Mouse (Mus musculus) hindbrain, embryonic 13.5 days (tissue): ENCODE measurements around the gene Gm6169. TPM values are rescaled to one million over a fixed set of nuclear protein-coding genes. Genes with fewer than 3 reads are reported as not detected.

Experiments
- polyA plus RNA-seq: library from polyadenylated mRNA; unstranded; fragments of >200 nt; fragmentation: Nextera tagmentation; extraction: Ambion mirVana; gene quantifications from 2 replicates; pipeline ENCODE4 v1.2.1, GENCODE M21; 2015

Gene Gm6169
- polyA plus RNA-seq, 1 experiment from 2014 or later = 0.86 TPM

Other genes starting within 250 kb of the Gm6169 start
- gene Gcnt4, start 174.5 kb downstream of the Gm6169 start, polyA plus RNA-seq = 0.04 and 0.09 TPM in 2 replicates
- gene 1700029F12Rik, start 64.9 kb downstream of the Gm6169 start, polyA plus RNA-seq = not detected in 2 replicates
- gene Fam169a, start 32.0 kb downstream of the Gm6169 start, polyA plus RNA-seq = 21.8 and 23.4 TPM in 2 replicates
- 35.3 and 39.5 TPM in 2 replicates for gene Gfm2, start 38.7 kb upstream of the Gm6169 start, polyA plus RNA-seq
- 45.8 and 49.2 TPM in 2 replicates for gene Nsa2, start 38.7 kb upstream of the Gm6169 start, polyA plus RNA-seq
- gene Hexb, start 99.1 kb upstream of the Gm6169 start, polyA plus RNA-seq = 37.3 and 40.1 TPM in 2 replicates
- gene Enc1, start 141.9 kb upstream of the Gm6169 start, polyA plus RNA-seq = 59.2 and 62.1 TPM in 2 replicates